Mouse (Mus musculus): ENCODE measurements at regions not wholly inside any gene's neighbourhood (a gene's known extent, or its start where the extent isn't known, plus 50 kb on each side); places are given as distances from the start of the nearest gene placed in this dataset.
"Not testable (repeated sequence)": the region's sequence is repeated elsewhere in the genome, so short reads cannot be mapped to it uniquely, and the experiment has no call there.

DNA sequence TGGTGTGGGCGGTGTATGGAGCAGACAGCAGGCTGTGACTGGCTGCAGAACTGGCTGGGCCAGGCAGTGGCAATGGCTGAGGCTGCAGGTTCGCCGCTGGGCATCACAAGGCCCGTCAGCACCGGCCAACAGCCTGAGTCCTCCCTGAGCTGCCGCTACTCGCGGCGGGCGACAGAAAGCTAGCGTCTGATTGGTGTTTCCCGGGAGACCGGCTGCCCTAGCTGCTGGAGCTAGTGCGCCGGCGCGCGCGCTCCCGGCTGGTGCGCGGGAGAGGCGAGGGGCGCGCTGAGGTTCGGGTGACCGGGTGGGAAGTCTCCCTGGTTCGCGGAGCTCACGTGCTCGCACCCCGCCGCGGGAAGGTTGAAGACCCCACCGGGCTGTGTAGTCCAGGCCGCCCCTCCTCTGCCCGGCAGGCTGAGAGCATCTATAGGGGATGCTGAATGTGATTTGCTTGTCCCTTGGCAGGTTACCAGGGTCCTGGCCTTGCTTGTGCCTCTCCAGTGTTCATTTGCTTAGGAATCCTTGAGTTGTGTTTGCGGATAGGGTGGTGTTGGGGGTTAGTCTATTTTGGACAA lies 241.2 kb downstream of the Mef2c start:
- peak; percentile 71 to 76 for DNase-seq

DNA sequence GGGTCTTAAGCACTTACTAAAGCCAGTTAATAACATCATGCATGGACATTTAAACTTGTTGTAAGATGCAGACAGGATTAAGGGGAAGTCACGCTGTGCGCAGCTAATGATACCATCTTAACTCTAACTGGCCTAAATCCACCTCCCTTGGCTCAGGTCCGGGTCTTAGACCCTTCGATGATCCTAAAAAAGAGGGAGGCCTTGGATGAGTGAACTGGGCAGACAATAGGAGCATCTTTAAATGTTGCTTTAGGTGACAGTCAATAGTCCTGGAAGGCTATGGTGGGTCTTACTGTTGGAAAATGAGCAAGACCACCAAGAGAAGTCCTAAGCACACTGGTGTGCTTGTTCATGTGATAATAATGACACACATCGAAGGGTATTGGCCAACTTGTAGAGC lies 242.1 kb downstream of the Mef2c start:
- no peak for DNase-seq

DNA sequence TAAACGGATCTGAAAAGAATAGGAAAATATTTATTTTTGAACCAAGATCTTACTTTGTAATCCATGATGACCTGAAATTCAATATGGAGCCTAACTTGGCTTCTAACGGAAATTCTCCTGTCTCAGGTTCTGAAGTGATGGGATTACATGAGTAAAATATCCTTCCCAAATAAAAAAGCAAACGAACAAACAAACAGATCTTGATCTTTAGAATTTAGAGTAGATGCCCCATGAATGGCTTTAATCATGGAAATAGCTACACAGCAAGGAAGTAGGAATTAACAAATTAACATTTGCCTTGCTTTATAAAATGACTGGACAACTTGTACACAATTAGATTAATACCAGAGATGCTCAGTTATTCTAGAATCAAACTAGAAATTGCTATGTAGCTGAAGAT lies 243.8 kb downstream of the Mef2c start:
- no peak for DNase-seq

DNA sequence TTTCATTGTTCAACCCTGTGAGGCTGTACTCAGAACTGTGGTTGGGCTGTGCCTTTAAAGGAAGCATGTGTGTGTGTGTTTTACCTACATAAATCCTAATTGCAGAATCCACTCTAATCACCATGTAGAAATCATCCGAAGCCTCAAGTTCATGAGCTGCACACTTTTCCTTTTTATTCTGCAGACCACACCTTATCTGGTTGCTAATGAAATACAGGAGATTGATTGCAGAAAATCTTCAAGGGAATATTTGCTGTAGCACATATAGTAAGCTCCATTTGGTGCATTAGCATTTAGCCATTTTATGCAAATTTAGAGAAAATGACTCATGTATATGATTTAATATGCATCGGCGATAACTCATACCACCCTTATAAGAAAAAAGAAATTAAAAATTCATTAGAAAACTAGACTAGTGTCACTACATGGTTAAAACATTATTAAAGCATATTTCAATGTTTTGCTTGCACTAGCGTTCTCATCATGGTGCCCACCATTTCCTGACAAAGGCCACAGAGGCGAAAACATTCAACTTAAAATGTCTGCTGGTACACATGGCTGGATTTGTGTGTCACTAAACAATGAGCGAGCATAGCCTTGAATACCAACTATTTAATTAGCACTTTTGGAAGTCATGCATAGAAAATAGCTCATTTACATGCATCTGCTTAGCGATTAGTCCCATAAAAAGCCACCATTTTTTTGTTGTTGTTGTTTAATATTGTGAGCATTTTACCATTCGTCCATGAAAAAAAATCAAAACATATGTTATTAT lies 245.7 kb downstream of the Mef2c start:
- DNase-seq: no peak

DNA sequence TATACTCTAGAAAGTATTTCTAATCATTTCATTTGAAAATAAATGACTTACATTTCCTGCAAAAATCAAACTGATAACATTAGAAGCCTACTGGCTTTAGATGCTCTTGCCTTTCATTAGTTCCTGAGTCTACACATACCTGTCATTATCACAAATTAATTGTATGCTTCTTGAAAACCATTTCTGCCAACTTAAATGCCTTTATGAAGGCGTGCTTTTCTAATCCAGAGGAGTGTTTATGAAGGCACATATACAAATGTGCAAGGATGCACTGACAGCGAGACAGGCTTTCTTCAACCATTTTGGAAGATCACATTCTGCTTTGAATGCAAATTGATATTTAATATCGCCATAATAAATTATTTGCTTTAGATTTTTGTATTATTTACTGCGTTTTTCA lies 246.6 kb downstream of the Mef2c start:
- DNase-seq: no peak

DNA sequence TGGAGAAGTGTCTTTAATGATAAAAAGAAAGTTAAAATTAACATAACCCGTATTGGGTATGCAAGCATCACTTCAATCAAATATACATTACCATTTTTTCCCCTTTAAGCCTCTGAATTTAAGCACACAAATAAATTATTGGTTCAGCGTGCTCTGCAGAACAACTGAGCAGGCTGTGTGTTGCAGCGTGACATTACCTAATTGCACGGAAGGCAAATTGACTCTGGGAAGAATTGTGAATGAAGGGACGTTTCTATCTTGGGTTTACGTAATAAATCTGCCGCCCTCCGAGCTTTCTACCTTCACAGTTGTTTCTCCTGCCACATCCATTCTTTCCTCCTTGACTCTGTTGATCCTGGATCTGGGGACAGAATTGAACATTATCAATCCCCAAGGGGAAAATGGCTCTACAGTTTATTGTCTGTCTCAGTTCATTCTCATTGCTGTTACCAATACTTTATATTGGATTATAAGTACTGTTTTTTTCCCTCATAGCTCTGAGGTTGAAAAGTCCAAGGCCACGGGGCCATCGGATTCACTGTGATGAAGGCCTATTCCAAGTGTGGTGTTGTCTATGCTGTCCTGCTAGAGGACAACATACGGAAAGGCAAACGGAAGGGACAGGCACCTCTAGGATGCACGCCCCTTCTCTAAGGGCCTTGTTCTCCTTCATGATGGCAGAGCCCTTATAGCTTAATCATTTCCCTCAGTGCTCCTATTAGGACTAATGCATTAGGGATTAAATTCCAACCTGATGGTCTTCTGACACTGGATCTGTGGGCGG lies 256.7 kb downstream of the Mef2c start:
- no peak for DNase-seq

DNA sequence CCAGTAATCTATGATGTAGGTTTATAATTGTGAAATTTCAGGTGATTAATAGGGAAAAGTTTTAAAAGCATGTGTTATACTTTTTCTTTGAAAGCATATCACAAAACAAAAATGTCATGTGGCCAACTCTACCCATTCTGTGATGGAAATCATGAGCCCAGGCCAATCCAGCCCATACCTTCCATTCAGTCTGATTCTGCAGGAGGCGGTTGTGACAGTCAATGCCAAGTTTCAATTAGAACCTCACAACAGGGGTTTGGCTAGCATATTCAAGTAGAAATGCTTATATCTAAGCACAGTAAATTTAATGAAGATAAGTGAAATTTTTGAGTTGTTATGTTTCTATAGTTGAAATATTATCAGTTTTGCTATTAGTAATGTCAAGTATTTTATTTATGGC lies 258.6 kb downstream of the Mef2c start:
- no peak for DNase-seq

DNA sequence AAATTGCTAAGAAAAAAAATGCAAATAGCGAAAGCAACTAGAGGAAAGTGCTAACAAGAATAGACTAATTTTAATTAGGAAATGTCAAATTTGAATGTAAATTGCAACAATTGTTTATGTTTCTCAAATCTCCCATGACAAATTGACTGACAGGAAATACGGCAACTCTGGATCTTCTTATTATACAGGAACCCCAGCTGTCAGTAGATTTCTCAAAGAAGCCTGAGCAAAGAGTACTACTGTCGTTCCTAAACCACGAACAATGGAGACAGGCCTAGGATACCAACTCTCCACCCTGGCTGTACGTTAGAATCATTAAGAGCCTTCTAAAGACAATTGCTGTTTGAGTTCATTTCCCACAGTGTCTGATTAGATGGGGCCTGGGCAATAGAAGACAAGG lies 259.5 kb downstream of the Mef2c start:
- not testable (repeated sequence) for DNase-seq

DNA sequence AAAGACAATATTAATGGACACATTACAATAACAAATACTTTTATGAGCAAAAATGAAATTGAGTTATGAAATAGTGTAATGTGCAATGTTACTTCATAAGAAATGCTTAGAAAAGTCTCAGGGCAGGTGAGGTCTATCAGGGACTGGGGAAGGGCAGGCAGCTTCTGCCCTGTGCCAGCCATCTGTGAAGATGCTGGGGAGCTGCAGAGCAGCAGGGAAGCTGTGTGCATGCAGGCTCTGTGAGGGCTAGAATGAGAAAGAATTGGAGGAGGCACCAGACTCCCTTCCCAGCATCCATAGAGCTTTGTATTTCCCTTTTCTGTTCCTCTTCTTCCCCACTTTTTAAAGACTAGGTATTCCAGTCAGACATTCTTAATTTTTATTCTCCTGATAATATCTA lies 281.8 kb downstream of the Mef2c start:
- no peak for DNase-seq

DNA sequence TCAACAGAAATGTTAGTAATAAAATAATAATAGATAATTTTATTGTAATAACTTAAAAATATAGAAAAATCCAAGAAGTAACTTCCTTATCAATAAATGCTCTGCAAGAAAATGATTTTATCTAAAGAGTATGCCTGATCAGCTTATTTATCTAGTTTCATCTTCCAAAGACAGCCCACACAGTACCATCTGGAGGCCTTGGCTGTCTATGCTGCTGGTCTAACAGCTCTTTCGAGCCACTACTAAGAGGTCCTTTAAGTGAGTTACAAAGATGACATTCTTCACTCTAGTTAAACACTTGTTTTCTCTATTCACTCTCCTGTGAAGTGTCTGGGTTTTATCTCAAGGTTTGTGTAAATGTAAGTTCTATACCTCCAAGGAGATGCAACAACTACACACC lies 305.7 kb downstream of the Mef2c start:
- DNase-seq: no peak

DNA sequence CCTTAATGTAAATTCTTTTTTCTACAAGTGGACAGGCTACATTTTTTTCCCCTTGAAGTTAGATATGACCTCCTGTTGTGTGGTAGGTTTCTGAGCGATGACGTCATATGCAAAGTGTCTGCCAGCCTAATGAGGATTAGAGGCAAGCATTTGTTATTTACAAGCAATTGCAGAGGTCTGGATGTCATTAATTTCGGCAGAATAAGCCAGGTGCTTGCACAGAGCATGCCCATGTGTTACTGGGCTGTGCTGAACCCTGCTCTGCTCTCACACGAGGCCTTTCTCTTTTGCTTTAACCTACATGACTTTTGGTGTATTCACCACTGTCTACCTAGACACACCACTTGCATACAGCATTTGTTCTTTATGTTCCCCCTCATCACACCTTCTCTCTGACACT lies 316.5 kb downstream of the Mef2c start:
- DNase-seq: no peak

DNA sequence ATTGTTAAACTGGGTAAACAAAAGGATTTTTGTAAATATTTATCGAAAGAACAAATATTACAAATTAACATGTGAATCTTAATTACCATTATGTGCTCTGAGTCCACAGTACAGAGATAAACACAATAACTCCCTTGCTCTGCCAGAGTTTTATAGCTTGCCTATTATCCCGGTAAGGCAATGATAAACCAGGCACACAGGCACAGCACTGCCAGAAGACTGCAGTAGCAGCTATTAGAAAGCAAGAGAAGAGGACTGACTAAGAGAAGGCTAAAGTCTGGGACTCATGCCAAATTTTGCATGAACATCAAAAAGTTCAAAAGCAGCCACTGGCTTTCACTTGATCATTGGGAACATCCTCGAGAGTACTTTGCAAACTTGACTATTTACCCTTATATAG lies 316.9 kb downstream of the Mef2c start:
- no peak for DNase-seq

DNA sequence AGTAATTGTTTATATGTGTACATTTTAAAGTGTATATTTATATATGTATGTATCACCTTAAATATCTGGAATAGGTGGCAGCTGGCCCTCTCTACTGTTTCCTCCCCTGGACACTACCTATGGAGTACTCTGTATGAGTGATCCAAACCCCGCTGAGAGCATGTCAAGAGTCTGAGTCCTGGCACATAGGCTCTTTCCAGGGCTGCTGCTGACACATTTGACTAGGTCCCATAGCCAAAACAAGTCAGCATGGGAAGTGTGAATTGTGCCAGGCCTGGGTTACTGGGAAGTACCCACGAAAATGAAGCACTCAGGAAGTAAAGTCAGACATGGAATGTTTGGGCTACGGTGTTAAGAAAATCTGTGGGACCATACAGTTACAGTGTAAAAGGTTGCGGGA lies 321.1 kb downstream of the Mef2c start:
- DNase-seq: no peak

DNA sequence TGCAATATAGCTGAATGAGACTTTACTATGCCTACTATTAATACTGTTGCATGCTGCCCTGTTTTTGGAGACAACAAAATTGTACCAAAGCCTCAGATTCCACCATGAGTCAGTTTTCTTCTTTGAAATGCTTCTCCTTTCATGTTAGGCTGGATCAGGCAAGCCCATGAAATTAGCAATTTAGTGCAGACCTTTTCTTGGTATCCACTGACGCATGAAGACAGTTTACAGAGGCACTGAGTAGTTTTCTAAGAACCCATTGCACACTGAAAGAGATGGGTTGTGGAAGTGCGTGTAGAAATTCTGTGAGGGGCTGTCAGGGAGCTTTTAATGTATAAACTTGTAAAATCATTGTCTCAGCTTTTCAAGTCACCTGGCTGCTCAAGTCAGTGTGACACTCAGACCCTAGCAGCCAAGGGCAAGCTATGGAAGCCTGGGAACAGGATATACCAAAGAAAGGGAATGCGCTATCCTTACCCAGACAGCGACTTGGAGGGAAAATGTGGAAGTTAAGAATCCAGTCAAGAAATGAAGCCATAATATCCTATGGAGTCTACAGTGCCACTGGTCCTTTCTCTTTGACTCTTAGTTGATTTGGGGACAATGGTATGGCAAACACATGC lies 323.1 kb downstream of the Mef2c start:
- DNase-seq: no peak

DNA sequence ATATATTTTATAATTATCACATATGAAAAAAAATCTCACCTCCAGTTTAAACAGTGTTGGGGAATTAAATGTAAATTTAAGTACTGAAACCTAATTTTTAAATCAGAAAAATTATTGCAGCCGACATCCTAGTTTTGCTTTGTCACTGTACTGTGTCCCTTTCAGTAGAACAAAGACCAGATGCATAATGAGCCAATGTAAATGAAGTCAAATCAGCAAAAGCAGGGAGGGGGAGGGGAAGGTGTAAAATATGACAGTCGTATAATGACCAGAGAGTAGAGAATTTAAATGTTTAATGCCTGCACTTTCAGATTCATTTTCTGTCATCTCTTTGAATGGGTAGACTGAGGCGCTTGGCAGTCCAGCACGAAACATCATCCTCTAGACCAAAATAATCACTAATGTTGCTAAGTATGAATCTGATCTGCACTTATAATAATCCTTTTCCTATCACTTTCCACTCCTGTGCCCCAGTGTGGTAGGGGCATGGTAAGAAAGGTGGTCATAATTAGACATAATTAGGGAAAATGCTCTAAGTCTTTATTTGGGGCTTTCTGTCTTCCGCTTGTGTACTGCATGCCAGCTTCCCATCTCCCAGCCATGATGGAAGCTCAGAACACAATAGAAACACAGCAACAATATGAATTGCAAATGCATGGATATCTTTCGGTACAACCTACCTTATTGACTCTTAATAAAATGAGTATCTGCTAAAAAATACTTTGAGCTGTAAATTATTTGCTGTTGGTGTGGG lies 356.0 kb upstream of the Tmem161b start:
- no peak for DNase-seq

DNA sequence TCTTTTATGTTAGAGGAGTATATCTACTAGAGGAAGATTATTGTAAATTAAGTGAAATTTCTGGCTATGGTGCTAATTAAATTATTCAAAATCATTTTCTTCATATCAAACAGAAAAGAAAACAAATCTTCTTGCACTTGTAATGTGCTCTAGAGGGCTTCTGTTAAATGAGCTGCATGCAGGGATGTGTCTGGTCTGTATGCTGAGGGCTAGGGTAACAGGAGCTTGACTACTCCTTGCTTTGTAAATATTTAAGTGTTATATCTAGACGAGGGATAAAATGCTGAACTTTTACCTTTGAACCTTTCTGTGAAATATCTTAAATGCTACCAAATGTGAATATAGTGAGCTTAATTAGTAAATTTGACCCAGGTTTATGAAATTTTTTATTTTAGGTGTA lies 354.9 kb upstream of the Tmem161b start:
- DNase-seq: no peak

DNA sequence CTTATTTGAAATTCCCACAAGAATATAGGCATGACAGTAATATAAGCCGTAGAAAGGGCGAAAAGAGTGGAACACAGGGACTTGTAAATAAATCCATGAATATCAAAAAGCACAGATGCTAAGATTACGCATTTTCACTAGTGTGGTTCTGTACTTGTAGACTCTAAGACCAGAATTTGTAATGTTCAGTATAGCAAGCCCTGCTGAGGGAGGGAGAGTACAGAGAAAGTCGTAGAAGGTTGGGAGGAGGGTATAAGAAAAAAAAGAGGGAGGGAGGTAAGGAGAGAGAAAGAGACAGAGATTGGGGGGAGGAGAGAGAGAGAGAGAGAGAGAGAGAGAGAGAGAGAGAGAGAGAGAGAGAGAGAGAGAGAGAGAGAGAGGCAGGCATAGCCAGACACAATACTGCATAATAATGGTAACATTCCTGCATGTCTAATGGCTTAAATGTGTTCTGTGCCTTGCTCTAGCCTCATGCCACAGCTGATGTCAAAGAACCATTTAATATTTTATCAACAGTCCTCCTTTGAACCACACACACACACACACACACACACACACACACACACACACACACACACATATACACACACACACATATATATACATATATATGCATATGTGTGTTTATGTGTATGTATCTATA lies 354.1 kb upstream of the Tmem161b start:
- DNase-seq: no peak

DNA sequence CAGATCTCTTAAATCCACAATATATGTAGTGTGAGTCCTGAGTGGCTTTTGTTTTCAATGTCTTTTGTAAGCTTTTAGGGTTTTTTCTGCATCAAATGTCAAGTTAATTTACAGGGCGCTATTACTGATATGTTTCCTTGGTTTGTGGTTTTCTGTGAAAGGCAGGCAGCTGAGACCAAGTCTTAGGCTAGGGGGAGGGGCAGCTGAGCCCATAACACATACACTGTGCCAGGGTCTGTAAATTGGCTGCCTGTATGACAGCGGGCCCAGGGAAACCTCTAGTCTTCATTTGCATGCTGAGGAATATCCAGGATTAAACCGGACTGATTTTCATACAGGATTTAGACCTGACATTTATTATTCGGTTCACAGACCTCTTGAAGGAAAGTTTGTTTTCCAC lies 353.2 kb upstream of the Tmem161b start:
- DNase-seq: no peak

DNA sequence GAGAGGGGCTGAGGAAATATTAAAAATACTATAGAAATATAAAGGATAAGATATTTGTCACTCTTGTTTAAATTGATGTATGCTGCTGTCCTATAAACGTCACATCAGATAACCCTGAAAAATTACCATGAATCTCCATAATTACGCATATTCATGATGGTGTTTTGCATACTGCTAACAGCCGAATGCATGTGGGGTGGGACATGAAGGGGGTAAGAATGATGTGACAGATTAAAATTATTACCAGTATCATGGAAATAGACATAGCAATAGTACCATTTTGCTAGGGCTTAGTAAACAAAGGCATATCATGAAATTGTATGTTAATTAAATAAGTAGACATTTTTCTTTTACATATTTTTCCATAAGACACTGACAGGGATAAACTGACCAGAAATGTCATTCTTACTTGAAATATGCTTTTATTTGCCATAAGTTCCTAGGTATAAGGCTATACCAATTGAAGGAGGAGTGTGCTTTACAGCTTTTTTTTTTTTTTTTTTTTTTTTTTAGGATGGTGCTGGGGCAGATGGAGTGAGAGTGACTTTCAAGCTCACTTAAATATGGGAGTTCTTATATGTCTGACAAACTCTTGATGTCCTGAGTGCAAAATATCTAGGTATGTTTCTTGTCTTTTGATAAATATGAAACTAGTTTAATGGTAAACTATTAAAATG lies 349.8 kb upstream of the Tmem161b start:
- no peak for DNase-seq

DNA sequence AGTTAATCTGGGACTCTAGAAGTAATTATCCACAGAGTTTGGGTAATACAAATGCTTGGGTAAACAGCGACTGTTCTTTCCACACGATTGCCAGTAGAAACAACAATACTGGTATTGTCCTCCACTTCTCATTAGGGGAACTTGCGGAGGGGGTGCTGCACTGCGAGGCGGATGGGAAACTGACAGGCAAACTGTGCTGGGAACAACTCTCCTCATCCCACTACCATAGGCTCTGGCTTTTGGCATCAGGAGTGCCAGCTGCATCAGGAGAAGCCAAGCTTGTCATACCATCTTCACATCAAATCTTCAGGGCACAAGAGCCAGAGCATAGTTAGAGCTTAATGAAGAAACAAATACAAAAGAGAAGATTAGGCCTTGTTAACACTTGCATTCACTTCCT lies 349.2 kb upstream of the Tmem161b start:
- no peak for DNase-seq

DNA sequence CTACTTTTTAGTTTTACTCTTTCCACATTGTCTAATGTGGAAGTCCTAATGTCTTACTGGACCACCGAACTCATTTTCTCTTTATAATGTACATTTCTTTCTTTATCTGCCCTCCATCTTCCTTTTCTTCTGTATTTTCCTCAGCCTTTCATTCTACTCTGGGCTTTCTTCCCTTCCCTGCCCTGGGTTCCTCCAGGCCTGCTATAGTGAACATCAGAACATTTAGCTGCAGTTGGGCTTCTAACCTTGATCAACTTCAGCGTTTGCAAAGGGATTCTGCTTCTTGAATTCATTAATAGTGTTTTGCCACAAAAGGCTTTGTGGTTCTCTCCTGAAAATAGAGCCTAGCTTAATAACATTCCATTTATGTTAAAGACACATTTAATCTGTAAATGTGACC lies 342.5 kb upstream of the Tmem161b start:
- DNase-seq: no peak

DNA sequence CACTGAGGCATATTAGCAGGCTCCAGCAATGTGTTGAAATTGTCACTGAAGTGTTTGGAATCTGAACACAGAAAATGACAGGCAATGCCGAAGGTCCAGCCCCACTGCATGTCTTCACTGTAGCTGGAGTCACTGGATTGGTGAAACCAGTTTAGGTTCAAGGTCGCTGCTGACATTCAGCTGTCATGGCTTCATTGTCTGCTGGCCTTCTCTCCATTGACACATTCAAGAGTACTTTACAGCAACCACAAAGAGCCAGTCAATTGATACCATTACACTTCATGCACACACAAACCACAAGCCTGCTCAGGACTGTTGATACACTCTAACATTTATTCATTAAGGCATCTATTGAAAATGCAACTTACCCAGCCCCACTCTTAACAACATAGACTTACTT lies 341.8 kb upstream of the Tmem161b start:
- no peak for DNase-seq
